Comparison of ENCODE assay signal across 8 mouse cellular contexts in genomic region chr10:63337326-63337725, GRCm38 (mm10). TPM values are rescaled to one million over a fixed set of nuclear protein-coding genes. Genes with fewer than 3 reads are reported as not detected.
DNase-seq lines count a peak whose midpoint lies in the region; ATAC-seq and TF ChIP-seq lines count a peak whose summit lies in the region.

No protein-coding gene starts in this region.

- peak overlapping the region; percentile 71 for H3K4me2 ChIP-seq in embryonic facial prominence, embryonic 14.5 days (ENCODE audit: low read depth, low read length)
- H3K4me2 ChIP-seq in intestine, postnatal 0 days (replicated peaks; ENCODE audit: low read depth), result peak overlapping the region; percentile 80
- peak overlapping the region; percentile 58 for H3K4me2 ChIP-seq in neural tube, embryonic 14.5 days (ENCODE audit: low read depth, low read length)

- peak overlapping the region; percentile 65 for H3K4me3 ChIP-seq in left cerebral cortex, adult 2 months
- peak overlapping the region; percentile 81 for H3K4me3 ChIP-seq in embryonic facial prominence, embryonic 14.5 days (ENCODE audit: low read depth, low read length)
- H3K4me3 ChIP-seq in intestine, postnatal 0 days (ENCODE audit: low read depth, low read length), result peak overlapping the region; percentile 82
- peak overlapping the region; percentile 92 for H3K4me3 ChIP-seq in neural tube, embryonic 14.5 days (ENCODE audit: low read depth, low read length)

- intact Hi-C loops in left cerebral cortex, adult 2 months (cut with DNase I), result no loop called here
- intact Hi-C loops in left cerebral cortex, postnatal 36 days (cut with DNase I), result loop anchor here (5.0 kb wide), 1 partner anchor 45 kb away; the partner anchor contains the start of genes Dnajc12 and Sirt1

- no peak overlapping the region for H3K27ac ChIP-seq in left cerebral cortex, adult 2 months
- no peak overlapping the region for H3K27ac ChIP-seq in embryonic facial prominence, embryonic 14.5 days (replicated peaks; ENCODE audit: low read depth, low read length)
- no peak overlapping the region for H3K27ac ChIP-seq in intestine, postnatal 0 days (ENCODE audit: low read depth, low read length)
- no peak overlapping the region for H3K27ac ChIP-seq in neural tube, embryonic 14.5 days (ENCODE audit: low read depth, low read length)

- no peaks in the 10 kb centered on the region for H3K9me3 ChIP-seq in embryonic facial prominence, embryonic 14.5 days (ENCODE audit: control insufficient read depth, low read length)
- H3K9me3 ChIP-seq in intestine, postnatal 0 days (ENCODE audit: control insufficient read depth), result no peaks in the 10 kb centered on the region
- no peaks in the 10 kb centered on the region for H3K9me3 ChIP-seq in neural tube, embryonic 14.5 days (ENCODE audit: control insufficient read depth, low read length)

- WGBS in embryonic facial prominence, embryonic 14.5 days, result 20% methylated on average over 5 of the region's 5 CpGs
- 35% methylated on average over 5 of the region's 5 CpGs for WGBS in intestine, postnatal 0 days
- WGBS in neural tube, embryonic 14.5 days, result 23% methylated on average over 5 of the region's 5 CpGs

- H3K9ac ChIP-seq in embryonic facial prominence, embryonic 14.5 days (ENCODE audit: low read depth, low read length), result peak overlapping the region; percentile 98
- H3K9ac ChIP-seq in intestine, postnatal 0 days (ENCODE audit: low read depth, low read length), result peak overlapping the region; percentile 99; the same call in 1 of the 2 replicates
- no peak overlapping the region for H3K9ac ChIP-seq in neural tube, embryonic 14.5 days (replicated peaks; ENCODE audit: low read depth, low read length)

- peaks cover 11% of the 10 kb centered on the region for H3K4me1 ChIP-seq in embryonic facial prominence, embryonic 14.5 days (ENCODE audit: control insufficient read depth, insufficient read depth, low read length)
- H3K4me1 ChIP-seq in intestine, postnatal 0 days (replicated peaks; ENCODE audit: control insufficient read depth, insufficient read depth, low read length), result peaks cover 2% of the 10 kb centered on the region; the same call in 1 of the 2 replicates
- peaks cover 16% of the 10 kb centered on the region for H3K4me1 ChIP-seq in neural tube, embryonic 14.5 days (ENCODE audit: control insufficient read depth, insufficient read depth, low read length)

- no peaks in the 10 kb centered on the region for H3K27me3 ChIP-seq in embryonic facial prominence, embryonic 14.5 days (replicated peaks; ENCODE audit: control insufficient read depth, insufficient read depth, low read length)
- no peaks in the 10 kb centered on the region for H3K27me3 ChIP-seq in intestine, postnatal 0 days (replicated peaks; ENCODE audit: control insufficient read depth, insufficient read depth, low read length)
- H3K27me3 ChIP-seq in neural tube, embryonic 14.5 days (ENCODE audit: control insufficient read depth, insufficient read depth, low read length), result no peaks in the 10 kb centered on the region

- TF ChIP-seq CTCF in left cerebral cortex, adult 2 months (IDR thresholded peaks at IDR 0.05), result no peak
- no peak for TF ChIP-seq CTCF in intestine, postnatal 0 days (IDR thresholded peaks at IDR 0.05; ENCODE audit: low read depth)

- ATAC-seq in embryonic facial prominence, embryonic 14.5 days (ENCODE audit: low read depth), result no peak
- ATAC-seq in intestine, postnatal 0 days, result no peak
- no peak for ATAC-seq in neural tube, embryonic 14.5 days (ENCODE audit: low read depth)

- no peak for DNase-seq in left cerebral cortex, adult 2 months (ENCODE audit: extremely low spot score in 1 of 2, low spot score in 2 of 2)
- no peak for DNase-seq in left cerebral cortex, postnatal 36 days (ENCODE audit: low spot score in 2 of 2)
- DNase-seq in embryonic facial prominence, embryonic 14.5 days (ENCODE audit: low spot score), result no peak
- no peak for DNase-seq in cerebellum, postnatal 25 days
- no peak for DNase-seq in thymus, postnatal 10 days (ENCODE audit: low spot score in 2 of 2)
- DNase-seq in kidney, adult 18-20 months, result no peak

- peaks cover 26% of the 10 kb centered on the region for H3K36me3 ChIP-seq in embryonic facial prominence, embryonic 14.5 days (ENCODE audit: control insufficient read depth, insufficient read depth, low read length)
- peaks cover 22% of the 10 kb centered on the region for H3K36me3 ChIP-seq in intestine, postnatal 0 days (ENCODE audit: control insufficient read depth, insufficient read depth)
- H3K36me3 ChIP-seq in neural tube, embryonic 14.5 days (ENCODE audit: control insufficient read depth, insufficient read depth, low read length), result peaks cover 1% of the 10 kb centered on the region; the same call in 1 of the 2 replicates

RNA-seq across cellular contexts. Expression of gene Sirt1, which starts 44.2 kb away (rescaled TPM):
- 10 to 100 TPM; 14.0 to 14.6 TPM for total RNA-seq in left cerebral cortex, adult 2 months (2021)
- 10 to 100 TPM; 12.4 to 16.1 TPM for total RNA-seq in left cerebral cortex, postnatal 36 days (2021)
- polyA plus RNA-seq in embryonic facial prominence, embryonic 14.5 days (2014; fragmentation: Nextera tagmentation; extraction: Ambion mirVana), result 6.8 and 7.5 TPM in 2 replicates
- polyA plus RNA-seq in intestine, postnatal 0 days (2015; fragmentation: Nextera tagmentation; extraction: Ambion mirVana), result 3.9 and 5.2 TPM in 2 replicates
- 7.3 and 7.6 TPM in 2 replicates for polyA plus RNA-seq in neural tube, embryonic 14.5 days (2014; fragmentation: Nextera tagmentation; extraction: Ambion mirVana)

RNA-seq across cellular contexts. Expression of gene Dnajc12, which starts 44.9 kb away (rescaled TPM):
- total RNA-seq in left cerebral cortex, adult 2 months (2021), result 10 to 100 TPM; 23.0 to 24.0 TPM
- 10 to 100 TPM; 21.7 to 22.0 TPM for total RNA-seq in left cerebral cortex, postnatal 36 days (2021)
- polyA plus RNA-seq in embryonic facial prominence, embryonic 14.5 days (2014; fragmentation: Nextera tagmentation; extraction: Ambion mirVana), result 8.3 and 10.1 TPM in 2 replicates
- 5.3 and 6.4 TPM in 2 replicates for polyA plus RNA-seq in intestine, postnatal 0 days (2015; fragmentation: Nextera tagmentation; extraction: Ambion mirVana)
- polyA plus RNA-seq in neural tube, embryonic 14.5 days (2014; fragmentation: Nextera tagmentation; extraction: Ambion mirVana), result 27.2 and 31.9 TPM in 2 replicates
